Mouse (Mus musculus) bone marrow macrophage, adult 2 months (primary cell): ENCODE data around the gene Prkn. TPM values are rescaled to one million over a fixed set of nuclear protein-coding genes. Genes with fewer than 3 reads are reported as not detected.
A peak's percentile ranks its signal among the peaks of the same experiment; 100 is the strongest.

Experiments used
- H3K27ac ChIP-seq: 2 replicates; pipeline ENCODE4 v1.5.1; 2012; ENCODE audit warnings: low read depth, low read length; ENCODE audit not compliant: insufficient read depth
- H3K4me1 ChIP-seq: 2 replicates; pipeline ENCODE4 v1.6.1; 2012; ENCODE audit warnings: low read length; ENCODE audit not compliant: control insufficient read depth, insufficient read depth
- H3K4me3 ChIP-seq: 2 replicates; pipeline ENCODE4 v1.5.1; 2012; ENCODE audit warnings: mild to moderate bottlenecking, low read length, moderate library complexity; ENCODE audit not compliant: insufficient read depth
- CTCF ChIP-seq: IDR thresholded peaks from 2 replicates; pipeline ENCODE4 v1.5.1; 2012; ENCODE audit warnings: low read depth, mild to moderate bottlenecking, low read length, moderate library complexity
- POLR2A ChIP-seq: IDR thresholded peaks from 2 replicates; pipeline ENCODE4 v1.6.1; 2012; ENCODE audit warnings: mild to moderate bottlenecking, low read depth, low read length, borderline replicate concordance
- polyA plus RNA-seq: library from polyadenylated mRNA; stranded (reverse); fragments of >200 nt; gene quantifications from 2 replicates; pipeline ENCODE4 v1.2.4, GENCODE M21; 2012; ENCODE audit not compliant: missing spikeins, insufficient read depth, insufficient read length

The Prkn gene
- polyA plus RNA-seq, 1 experiment, result 9.9 TPM

DNA sequence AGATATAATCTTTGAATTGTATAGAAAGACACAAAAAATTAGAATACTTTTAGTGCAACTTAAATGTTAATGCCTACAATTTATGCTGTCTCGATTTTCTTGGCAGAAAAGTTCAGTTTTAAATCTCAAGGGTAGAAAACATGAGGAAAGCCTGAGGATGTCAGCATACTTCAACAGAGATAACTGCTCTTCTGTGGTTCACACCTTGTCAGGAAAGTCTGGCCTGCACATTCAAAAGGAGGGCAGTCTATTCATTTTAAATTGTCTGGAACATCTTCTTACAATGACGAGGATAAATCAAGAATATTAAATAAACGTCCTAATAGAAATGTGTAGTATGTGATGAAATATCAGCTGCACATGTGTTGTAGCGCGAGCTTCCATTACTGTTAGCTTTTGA, 38.8 kb downstream of the Prkn start:
- no peak for TF ChIP-seq POLR2A
- no peak for TF ChIP-seq CTCF
- Histone ChIP-seq H3K27ac (no peak overlapping the region), H3K4me3 (no peak overlapping the region), H3K4me1 (peaks cover 7% of the 10 kb centered on the region)

DNA sequence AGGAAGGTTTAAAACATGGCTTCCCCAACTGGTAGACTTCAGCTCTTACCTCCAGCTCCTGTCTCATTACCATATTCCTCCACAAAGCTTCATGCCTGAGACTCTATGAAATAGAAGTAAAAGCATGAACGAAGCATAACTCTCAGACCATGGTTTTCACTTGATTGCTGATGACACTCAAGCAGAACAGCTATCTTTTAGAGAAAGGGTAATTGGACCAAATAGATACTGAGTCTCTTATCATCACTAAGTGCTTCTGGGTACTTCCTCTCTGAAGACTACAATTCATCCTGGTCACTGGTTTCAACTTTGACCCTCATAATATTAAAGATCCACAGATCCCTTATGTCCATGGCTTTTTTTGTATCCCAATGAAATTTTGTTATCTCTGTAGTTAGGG, 42.1 kb downstream of the Prkn start:
- TF ChIP-seq POLR2A (no peak), CTCF (no peak)
- Histone ChIP-seq H3K4me1 (no peaks in the 10 kb centered on the region), H3K4me3 (no peak overlapping the region), H3K27ac (no peak overlapping the region)

DNA sequence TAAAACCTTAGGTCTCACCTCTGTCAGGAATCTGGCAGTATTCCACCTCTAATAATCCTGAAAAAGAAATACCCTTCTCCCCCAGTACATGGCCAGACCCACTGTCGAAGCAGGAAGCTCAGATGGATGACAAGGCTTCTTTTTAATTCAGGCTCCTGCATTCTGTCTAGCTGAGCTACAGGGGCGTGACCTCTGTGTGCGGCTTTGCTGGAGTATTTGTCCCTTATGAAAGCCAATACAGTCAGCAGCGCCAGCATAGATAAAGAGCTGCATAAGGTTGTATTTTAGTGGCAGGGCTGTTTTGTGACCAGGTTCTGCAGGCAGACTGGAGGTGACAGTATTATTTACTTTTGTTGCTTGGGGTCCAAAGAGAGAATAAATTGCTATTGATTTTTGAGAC, 47.7 kb downstream of the Prkn start:
- Histone ChIP-seq H3K4me1 (no peaks in the 10 kb centered on the region), H3K27ac (no peak overlapping the region), H3K4me3 (no peak overlapping the region)
- TF ChIP-seq POLR2A (no peak), CTCF (no peak)

DNA sequence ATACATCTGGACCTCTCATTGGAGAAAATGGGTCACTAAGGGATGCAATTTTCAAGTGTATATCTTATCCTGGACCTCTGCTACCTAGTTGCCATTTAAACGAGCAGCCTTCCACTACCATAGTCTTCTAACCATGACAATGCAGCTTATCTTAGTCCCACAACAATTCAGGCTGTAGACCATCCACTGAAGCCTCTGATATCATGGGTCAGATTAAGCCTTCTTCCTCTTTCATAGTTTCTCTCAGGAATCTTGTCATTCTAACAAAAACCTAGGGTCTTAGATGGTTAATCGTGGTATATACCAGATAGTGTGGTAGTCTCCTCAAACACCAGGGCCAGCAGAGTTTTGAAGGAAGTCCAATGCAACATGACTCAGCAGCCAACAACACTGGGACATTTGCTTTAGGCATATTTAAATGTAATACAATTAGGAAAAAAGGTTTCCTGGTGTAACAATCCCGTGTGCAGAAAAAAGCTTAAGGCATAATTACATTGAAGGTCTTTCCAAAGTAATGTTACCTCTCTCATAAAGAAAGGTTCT, 61.6 kb downstream of the Prkn start:
- peaks cover 8% of the 10 kb centered on the region for H3K4me1 ChIP-seq
- H3K4me3 ChIP-seq, result no peak overlapping the region
- no peak overlapping the region for H3K27ac ChIP-seq
- TF ChIP-seq POLR2A (no peak), CTCF (no peak)

DNA sequence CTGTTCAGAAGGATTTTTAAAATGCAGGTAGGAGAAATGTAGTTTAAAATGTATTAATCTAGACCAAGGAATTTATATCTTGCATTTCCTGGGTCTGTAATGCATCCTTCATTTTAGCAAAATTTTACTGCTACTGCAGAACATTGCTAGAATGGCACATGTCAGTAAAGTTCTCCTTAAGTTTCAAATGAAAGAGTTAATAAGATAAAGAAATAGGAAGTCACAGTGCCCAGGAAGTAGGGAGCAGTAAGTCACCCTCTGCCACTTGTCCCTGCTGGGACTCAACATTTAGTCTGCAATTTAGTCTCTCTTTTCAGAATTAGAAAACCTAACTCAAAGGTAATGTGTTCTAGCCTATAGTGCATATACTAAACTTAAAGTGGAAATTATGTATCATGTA, 96.5 kb downstream of the Prkn start:
- Histone ChIP-seq H3K27ac (no peak overlapping the region), H3K4me1 (peaks cover 3% of the 10 kb centered on the region; the same call in 1 of the 2 replicates), H3K4me3 (no peak overlapping the region)
- TF ChIP-seq POLR2A (no peak), CTCF (no peak)

DNA sequence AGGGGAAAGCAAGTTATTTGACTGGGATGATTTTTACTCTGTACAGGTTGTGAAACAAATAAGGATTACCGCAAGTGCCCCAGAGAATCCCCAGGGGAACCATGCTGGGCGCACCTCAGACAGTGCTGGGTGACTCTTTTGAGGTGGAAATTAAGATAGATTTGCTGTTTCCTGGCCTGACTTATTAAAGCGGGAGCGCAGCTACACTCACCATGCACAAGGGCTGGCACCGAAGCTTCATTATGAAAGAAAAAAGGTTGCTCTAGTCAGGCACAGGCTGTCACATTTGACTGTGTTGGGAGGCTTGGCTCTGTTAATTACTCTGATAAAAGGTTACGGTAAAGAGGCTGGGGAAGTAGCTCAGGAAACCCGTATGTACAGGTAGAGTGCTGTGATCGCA, 97.7 kb downstream of the Prkn start:
- no peak overlapping the region for H3K4me3 ChIP-seq
- peaks cover 3% of the 10 kb centered on the region; the same call in 1 of the 2 replicates for H3K4me1 ChIP-seq
- no peak overlapping the region for H3K27ac ChIP-seq
- TF ChIP-seq POLR2A, result no peak
- TF ChIP-seq CTCF, result no peak

DNA sequence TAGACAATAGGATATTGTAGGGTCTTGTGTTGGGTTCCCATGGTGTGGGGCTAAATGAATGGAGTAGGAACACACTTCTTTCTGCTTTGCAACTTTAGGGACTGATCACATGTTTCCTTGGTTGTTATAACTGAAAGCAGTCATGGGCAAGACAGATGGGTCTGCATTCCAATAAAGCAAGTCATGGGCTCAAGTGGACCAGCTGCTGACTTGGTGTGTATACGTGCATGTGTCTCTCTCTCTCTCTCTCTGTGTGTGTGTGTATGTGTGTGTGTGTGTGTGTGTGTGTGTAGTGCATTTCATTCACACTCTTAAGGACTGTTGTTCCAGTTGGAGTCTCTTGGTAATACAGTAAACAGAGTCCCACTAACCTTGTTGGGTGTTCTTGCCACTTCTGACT, 98.6 kb downstream of the Prkn start:
- H3K27ac ChIP-seq, result no peak overlapping the region
- H3K4me3 ChIP-seq, result no peak overlapping the region
- no peak for TF ChIP-seq POLR2A
- no peak for TF ChIP-seq CTCF
- H3K4me1 ChIP-seq, result peaks cover 3% of the 10 kb centered on the region; the same call in 1 of the 2 replicates

DNA sequence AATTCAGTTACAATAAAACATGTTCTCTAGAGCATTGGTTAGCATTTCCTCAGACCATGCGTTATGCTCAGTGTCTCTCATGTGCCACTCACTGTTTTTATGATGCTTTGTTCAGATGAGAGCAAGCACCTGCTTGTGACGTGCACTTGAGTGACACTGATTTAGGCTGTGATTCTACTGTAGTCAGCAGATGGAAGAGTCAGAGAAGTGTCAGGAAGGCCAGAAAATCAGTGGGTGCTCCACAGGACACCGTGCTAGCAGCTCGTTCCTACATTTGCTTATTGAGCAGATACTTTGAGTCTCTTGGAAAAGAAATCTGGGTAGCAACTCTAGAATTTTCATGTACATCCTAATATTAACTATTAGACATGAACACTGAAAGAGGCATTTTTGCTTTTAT, 106.4 kb downstream of the Prkn start:
- no peak for TF ChIP-seq POLR2A
- TF ChIP-seq CTCF, result no peak
- no peak overlapping the region for H3K4me3 ChIP-seq
- no peaks in the 10 kb centered on the region for H3K4me1 ChIP-seq
- H3K27ac ChIP-seq, result no peak overlapping the region

DNA sequence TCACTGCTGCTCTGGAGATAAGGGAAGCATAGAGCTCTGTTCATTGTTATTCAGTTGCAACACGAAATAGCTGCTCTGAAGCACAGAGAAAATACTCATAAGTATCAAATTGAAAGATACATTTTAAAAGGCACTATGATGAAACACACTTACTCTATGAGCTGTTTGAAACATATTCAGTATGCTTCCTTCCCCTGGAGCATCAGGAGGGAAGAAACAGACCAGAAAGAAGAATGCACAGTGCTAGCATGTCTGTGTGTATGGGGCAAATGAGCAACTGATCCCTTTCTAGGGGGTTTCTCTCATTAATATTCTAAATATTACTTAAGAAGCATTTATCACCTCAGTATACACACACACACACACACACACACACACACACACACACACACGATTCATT, 107.4 kb downstream of the Prkn start:
- Histone ChIP-seq H3K27ac (no peak overlapping the region), H3K4me1 (no peaks in the 10 kb centered on the region), H3K4me3 (no peak overlapping the region)
- TF ChIP-seq POLR2A (no peak), CTCF (no peak)

DNA sequence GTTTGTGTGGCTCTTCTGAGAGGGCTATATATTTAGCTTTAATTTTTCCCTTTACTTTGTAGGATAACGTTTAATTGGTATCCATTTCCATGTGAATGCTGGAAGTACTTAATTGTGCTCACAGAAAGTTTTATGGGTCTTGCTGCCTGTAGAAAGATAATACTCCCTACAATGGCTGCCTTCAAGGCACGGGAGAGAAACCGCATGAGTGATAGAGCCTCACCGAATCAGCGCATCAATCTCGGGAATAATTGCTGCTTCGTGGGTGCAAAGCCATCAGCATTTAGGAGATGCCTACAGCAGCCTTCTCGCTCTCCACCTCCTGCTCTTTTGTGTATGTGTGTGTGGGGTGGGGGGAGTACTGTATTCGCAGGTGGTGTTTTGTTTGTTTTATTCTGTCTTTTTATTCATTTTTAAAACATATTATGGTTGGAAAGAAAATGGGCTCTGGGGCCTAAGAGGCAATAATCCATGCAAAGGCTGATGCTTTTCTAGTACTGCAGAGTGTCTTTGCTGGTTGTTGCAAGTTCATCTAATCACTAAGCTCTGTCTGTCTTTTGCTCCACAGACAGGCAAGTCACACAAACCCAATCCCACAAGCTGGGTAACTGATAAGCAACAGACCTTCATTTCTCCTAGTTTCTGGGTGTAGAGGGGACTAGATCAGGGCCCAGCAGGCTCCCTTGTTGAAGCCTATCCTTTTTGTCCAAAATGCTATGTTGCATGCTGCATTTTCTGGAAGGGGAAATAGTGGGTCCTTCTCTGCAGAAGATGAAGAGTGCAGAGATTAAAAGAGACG, 119.1 kb downstream of the Prkn start:
- no peaks in the 10 kb centered on the region for H3K4me1 ChIP-seq
- H3K4me3 ChIP-seq, result no peak overlapping the region
- no peak for TF ChIP-seq CTCF
- TF ChIP-seq POLR2A, result no peak
- no peak overlapping the region for H3K27ac ChIP-seq

DNA sequence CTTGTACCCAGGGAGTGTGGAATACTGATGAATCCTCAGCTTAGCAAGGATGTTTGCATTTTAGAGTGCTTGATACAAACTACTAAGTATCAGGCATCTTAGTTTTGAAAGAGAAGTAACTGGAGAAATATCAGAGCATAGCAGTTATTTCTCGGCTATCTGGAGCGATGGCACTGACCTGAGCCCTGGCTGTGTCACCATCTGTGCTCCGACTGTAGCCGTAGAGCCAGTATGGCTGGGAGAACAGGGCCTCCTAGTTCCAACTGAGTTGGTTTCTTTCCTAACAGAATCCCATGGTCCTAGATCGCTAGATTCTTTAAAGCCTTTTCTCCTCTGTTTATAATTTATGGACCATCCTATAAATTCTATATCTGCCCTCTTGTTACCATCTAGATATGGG, 122.0 kb downstream of the Prkn start:
- Histone ChIP-seq H3K4me3 (no peak overlapping the region), H3K27ac (no peak overlapping the region), H3K4me1 (no peaks in the 10 kb centered on the region)
- TF ChIP-seq CTCF (no peak), POLR2A (no peak)

DNA sequence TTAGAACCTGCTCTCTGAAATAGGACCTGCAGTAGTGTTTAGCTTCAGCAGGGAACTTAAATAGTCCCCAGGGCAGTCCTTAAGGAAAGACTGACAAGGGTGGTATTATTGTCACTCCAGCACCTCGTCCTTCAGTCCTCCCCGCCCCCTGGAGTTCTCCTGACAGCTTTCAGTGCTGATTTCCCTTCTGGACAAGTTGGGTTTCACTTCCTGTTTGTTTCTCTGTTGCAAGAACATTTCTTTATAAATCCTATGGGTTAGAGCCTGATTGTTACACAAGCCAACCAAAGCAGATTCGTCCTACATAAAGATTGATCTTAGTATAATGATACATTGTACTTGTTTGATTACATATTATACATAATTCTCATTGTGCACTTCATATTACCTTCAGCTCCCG, 142.0 kb downstream of the Prkn start:
- Histone ChIP-seq H3K4me3 (no peak overlapping the region), H3K27ac (peak overlapping the region; percentile 11; the same call in 1 of the 2 replicates), H3K4me1 (peaks cover 20% of the 10 kb centered on the region)
- TF ChIP-seq CTCF (no peak), POLR2A (no peak)
